28 mouse cellular contexts compared by ENCODE assay signal in the genomic region with DNA sequence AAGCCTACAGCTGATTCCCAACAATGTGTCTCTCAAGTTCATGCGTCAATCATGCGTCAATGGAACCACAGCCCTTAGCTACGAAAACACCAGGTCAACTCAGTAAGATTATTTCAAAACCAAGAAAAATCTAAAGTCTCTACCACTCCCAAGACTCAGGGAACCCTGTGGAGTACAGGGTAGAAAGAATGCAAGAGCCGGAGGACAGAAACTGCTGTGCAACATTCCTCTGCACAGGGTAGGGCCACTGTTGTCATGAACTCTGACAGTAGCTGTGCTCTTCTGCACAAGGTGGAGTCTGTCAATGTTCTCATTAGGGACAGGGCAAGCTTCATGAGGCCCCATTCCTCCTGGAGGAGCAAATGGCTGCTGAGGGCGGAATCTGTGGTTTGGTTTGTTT.
"Had no signal": no experiment of that assay in that cellular context is flagged by ENCODE, and none has a peak within 500 bp of the region (broad histone marks: within the 10 kb centered on the region; RNA-seq: fewer than 3 reads in every experiment).

No protein-coding gene starts in this region.

- H3K27ac ChIP-seq: limb, embryonic 10.5 days; limb, embryonic 12.5 days; limb, embryonic 13.5 days; limb, embryonic 15.5 days; liver, embryonic 12.5 days; liver, embryonic 13.5 days; liver, embryonic 14.5 days; liver, embryonic 15.5 days; lung, embryonic 15.5 days; macrophage; midbrain, embryonic 10.5 days; midbrain, embryonic 12.5 days; midbrain, embryonic 13.5 days; midbrain, embryonic 15.5 days; neural tube, embryonic 12.5 days had no signal

- H3K27me3 ChIP-seq: limb, embryonic 12.5 days; limb, embryonic 13.5 days; limb, embryonic 15.5 days; liver, embryonic 12.5 days; liver, embryonic 13.5 days; liver, embryonic 15.5 days; lung, embryonic 15.5 days; megakaryocyte, embryonic 14.5 days; midbrain, embryonic 12.5 days; midbrain, embryonic 13.5 days; midbrain, embryonic 15.5 days; neural tube, embryonic 12.5 days had no signal

- DNase-seq: left cerebral cortex, postnatal 4 days; liver; liver, embryonic 13.5 days; liver, postnatal 0 days; lung, embryonic 14.5 days; lung, postnatal 10 days; lung, postnatal 14 days; lung, postnatal 4 days; midbrain, embryonic 14.5 days had no signal

- H3K9ac ChIP-seq: limb, embryonic 12.5 days; limb, embryonic 13.5 days; limb, embryonic 15.5 days; liver, embryonic 12.5 days; liver, embryonic 13.5 days; liver, embryonic 14.5 days; liver, embryonic 15.5 days; liver, postnatal 0 days; lung, embryonic 14.5 days; lung, embryonic 15.5 days; midbrain, embryonic 12.5 days; midbrain, embryonic 13.5 days; midbrain, embryonic 15.5 days; neural tube, embryonic 12.5 days had no signal

- H3K4me1 ChIP-seq: limb, embryonic 10.5 days; limb, embryonic 12.5 days; limb, embryonic 13.5 days; limb, embryonic 15.5 days; liver, embryonic 15.5 days; lung, embryonic 15.5 days; midbrain, embryonic 10.5 days; midbrain, embryonic 12.5 days; midbrain, embryonic 13.5 days; midbrain, embryonic 15.5 days; neural tube, embryonic 12.5 days had no signal

- ATAC-seq: liver, embryonic 12.5 days; liver, postnatal 0 days; midbrain, embryonic 13.5 days; midbrain, embryonic 15.5 days; midbrain, embryonic 16.5 days had no signal

- H3K9me3 ChIP-seq: limb, embryonic 10.5 days; limb, embryonic 12.5 days; limb, embryonic 13.5 days; limb, embryonic 15.5 days; liver, embryonic 12.5 days; liver, embryonic 13.5 days; liver, embryonic 15.5 days; lung, embryonic 15.5 days; megakaryocyte, embryonic 14.5 days; midbrain, embryonic 10.5 days; midbrain, embryonic 12.5 days; midbrain, embryonic 13.5 days; midbrain, embryonic 15.5 days; neural tube, embryonic 12.5 days had no signal

- H3K4me3 ChIP-seq: limb, embryonic 10.5 days; limb, embryonic 12.5 days; limb, embryonic 13.5 days; limb, embryonic 15.5 days; liver, embryonic 12.5 days; liver, embryonic 13.5 days; liver, embryonic 15.5 days; lung, embryonic 15.5 days; megakaryocyte, embryonic 14.5 days; midbrain, embryonic 10.5 days; midbrain, embryonic 12.5 days; midbrain, embryonic 13.5 days; midbrain, embryonic 15.5 days; myocyte; neural tube, embryonic 12.5 days had no signal

- H3K4me2 ChIP-seq: limb, embryonic 12.5 days; limb, embryonic 13.5 days; limb, embryonic 15.5 days; liver, embryonic 11.5 days; liver, embryonic 12.5 days; liver, embryonic 13.5 days; liver, embryonic 15.5 days; lung, embryonic 14.5 days; lung, embryonic 15.5 days; midbrain, embryonic 11.5 days; midbrain, embryonic 12.5 days; midbrain, embryonic 13.5 days; midbrain, embryonic 15.5 days; neural tube, embryonic 12.5 days had no signal
